Mouse (Mus musculus) hindbrain, embryonic 15.5 days (tissue): ENCODE results near the gene Dctn5. TPM values are rescaled to one million over a fixed set of nuclear protein-coding genes. Genes with fewer than 3 reads are reported as not detected.

Source experiments
- ATAC-seq: fragments of 200-750 bp; cut with Nextera tagmentation; 2 replicates; pipeline ENCODE4 v1.8.0; 2017; ENCODE audit warnings: low read depth, moderate number of reproducible peaks, moderate TSS enrichment; ENCODE audit not compliant: low FRiP score
- H3K27ac ChIP-seq: fragments of 300-500 bp; sonication (generic); replicated peaks from 2 replicates; pipeline ENCODE4 v1.5.1; 2015; ENCODE audit warnings: mild to moderate bottlenecking, inconsistent platforms
- H3K27me3 ChIP-seq: fragments of 300-500 bp; sonication (generic); 2 replicates; pipeline ENCODE4 v1.6.1; 2015; ENCODE audit warnings: control low read depth, inconsistent platforms
- H3K36me3 ChIP-seq: fragments of 300-500 bp; sonication (generic); 2 replicates; pipeline ENCODE4 v1.6.1; 2015; ENCODE audit warnings: control low read depth, inconsistent platforms
- H3K4me1 ChIP-seq: fragments of 300-500 bp; sonication (generic); replicated peaks from 2 replicates; pipeline ENCODE4 v1.6.1; 2015; ENCODE audit warnings: control low read depth, inconsistent platforms
- H3K4me2 ChIP-seq: fragments of 300-500 bp; sonication (generic); 2 replicates; pipeline ENCODE4 v1.6.1; 2015; ENCODE audit warnings: moderate library complexity, mild to moderate bottlenecking, inconsistent platforms
- H3K4me3 ChIP-seq: fragments of 300-500 bp; sonication (generic); 2 replicates; pipeline ENCODE4 v1.5.1; 2015; ENCODE audit warnings: mild to moderate bottlenecking, inconsistent platforms
- H3K9ac ChIP-seq: fragments of 300-500 bp; sonication (generic); 2 replicates; pipeline ENCODE4 v1.6.1; 2015; ENCODE audit warnings: inconsistent platforms
- H3K9me3 ChIP-seq: fragments of 300-500 bp; sonication (generic); 2 replicates; pipeline ENCODE4 v1.6.1; 2016; ENCODE audit warnings: control low read depth, inconsistent platforms
- WGBS: fragments of 180-500 bp; shearing (Covaris S2); methylation state at CpG from one replicate; pipeline ENCODE4 v1.1.7; 2015; 5-methylcytosine and 5-hydroxymethylcytosine counted together
- polyA plus RNA-seq: library from polyadenylated mRNA; unstranded; fragments of >200 nt; fragmentation: Nextera tagmentation; extraction: Ambion mirVana; gene quantifications from 2 replicates; pipeline ENCODE4 v1.2.1, GENCODE M21; 2015

Dctn5 gene
- polyA plus RNA-seq, 1 experiment from 2014 or later: 157 TPM

DNA sequence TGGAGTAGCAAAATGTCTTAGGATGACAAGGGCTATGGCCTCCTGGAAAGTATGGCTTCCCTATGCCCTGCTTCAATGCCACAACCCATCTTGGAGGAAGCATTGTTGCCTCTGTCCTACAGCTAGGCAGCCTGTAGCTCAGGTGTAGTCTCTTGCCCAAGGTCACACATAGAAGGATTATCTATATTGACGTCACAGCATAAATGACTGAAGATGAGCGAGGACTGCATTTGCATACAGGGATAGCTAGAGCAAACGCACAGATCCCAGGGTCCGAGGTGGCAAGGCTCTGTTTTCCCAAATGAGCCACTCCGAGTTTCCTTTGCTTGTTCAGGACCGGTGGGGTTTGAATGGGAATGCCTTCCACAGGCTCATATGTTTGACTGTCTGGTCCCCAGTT is 37.9 kb downstream of the Dctn5 start:
- Histone ChIP-seq H3K4me3 (no peak overlapping the region), H3K4me1 (no peaks in the 10 kb centered on the region), H3K36me3 (peaks cover 8% of the 10 kb centered on the region; the same call in 1 of the 2 replicates), H3K9ac (no peak overlapping the region), H3K27ac (no peak overlapping the region), H3K9me3 (no peaks in the 10 kb centered on the region), H3K4me2 (no peak overlapping the region), H3K27me3 (no peaks in the 10 kb centered on the region)
- 82% methylated on average over 6 of the region's 6 CpGs for WGBS
- ATAC-seq: no peak

GRCm38 (mm10) chr7:122171613-122172012 is 38.8 kb downstream of the Dctn5 start:
- ATAC-seq: no peak
- no peak overlapping the region for H3K9ac ChIP-seq
- no peaks in the 10 kb centered on the region for H3K9me3 ChIP-seq
- no peaks in the 10 kb centered on the region for H3K27me3 ChIP-seq
- H3K36me3 ChIP-seq: peaks cover 8% of the 10 kb centered on the region; the same call in 1 of the 2 replicates
- H3K4me2 ChIP-seq: no peak overlapping the region
- 86% methylated on average over 10 of the region's 10 CpGs for WGBS
- H3K4me1 ChIP-seq: no peaks in the 10 kb centered on the region
- no peak overlapping the region for H3K27ac ChIP-seq
- no peak overlapping the region for H3K4me3 ChIP-seq

- no peak overlapping the region for H3K4me3 ChIP-seq
- no peak overlapping the region for H3K4me2 ChIP-seq
- no peaks in the 10 kb centered on the region for H3K36me3 ChIP-seq
- no peak overlapping the region for H3K9ac ChIP-seq
- ATAC-seq: no peak
- H3K27ac ChIP-seq: no peak overlapping the region
- no peaks in the 10 kb centered on the region; the same call in 1 of the 2 replicates for H3K4me1 ChIP-seq
- 89% methylated on average over 7 of the region's 7 CpGs for WGBS
- H3K27me3 ChIP-seq: no peaks in the 10 kb centered on the region
- H3K9me3 ChIP-seq: no peaks in the 10 kb centered on the region
Observed at GRCm38 (mm10) chr7:122180720-122181119, 47.9 kb downstream of the Dctn5 start.

DNA sequence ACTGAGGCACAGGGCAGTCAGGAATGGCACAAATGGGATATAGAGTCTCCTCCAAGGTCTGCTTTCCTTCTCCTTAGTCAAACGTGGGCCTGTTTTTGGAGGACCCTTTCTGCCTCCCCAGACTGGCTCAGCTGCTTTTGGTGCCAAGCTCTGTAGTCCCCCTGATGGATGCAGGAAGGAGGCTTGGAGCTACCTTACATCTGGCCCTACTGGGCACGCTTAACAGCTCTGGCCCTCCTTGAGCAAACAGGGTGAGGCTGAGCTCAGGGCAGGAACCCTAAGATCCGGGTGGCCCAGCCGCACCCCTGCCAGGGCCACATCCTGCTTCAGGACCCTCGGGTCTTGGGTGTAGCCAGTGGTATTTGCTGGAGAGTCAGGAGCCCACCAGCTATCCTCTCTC is 51.7 kb downstream of the Dctn5 start:
- 78% methylated on average over 5 of the region's 5 CpGs for whole genome bisulfite sequencing
- Histone ChIP-seq H3K4me3 (no peak overlapping the region), H3K4me1 (no peaks in the 10 kb centered on the region; the same call in 1 of the 2 replicates), H3K27me3 (no peaks in the 10 kb centered on the region), H3K9ac (no peak overlapping the region), H3K27ac (no peak overlapping the region), H3K36me3 (no peaks in the 10 kb centered on the region), H3K9me3 (no peaks in the 10 kb centered on the region), H3K4me2 (no peak overlapping the region)
- no peak for ATAC-seq

GRCm38 (mm10) chr7:122186043-122186442 is 53.2 kb downstream of the Dctn5 start, which contains the start of gene Ern2:
Gene Ern2, minus strand, starts transcription at chr7:122186207.
- Histone ChIP-seq H3K4me1 (no peaks in the 10 kb centered on the region; the same call in 1 of the 2 replicates), H3K27ac (no peak within 1 kb of the TSS; the same call in 1 of the 2 replicates), H3K36me3 (no peaks in the 10 kb centered on the region), H3K9ac (no peak within 1 kb of the TSS), H3K4me2 (peak within 1 kb of the TSS; percentile 49), H3K9me3 (no peaks in the 10 kb centered on the region), H3K27me3 (no peaks in the 10 kb centered on the region), H3K4me3 (peak within 1 kb of the TSS; percentile 23)
- 23% methylated on average over 17 of the region's 17 CpGs for WGBS
- ATAC-seq: peak; percentile 38; the same call in 1 of the 2 replicates

DNA sequence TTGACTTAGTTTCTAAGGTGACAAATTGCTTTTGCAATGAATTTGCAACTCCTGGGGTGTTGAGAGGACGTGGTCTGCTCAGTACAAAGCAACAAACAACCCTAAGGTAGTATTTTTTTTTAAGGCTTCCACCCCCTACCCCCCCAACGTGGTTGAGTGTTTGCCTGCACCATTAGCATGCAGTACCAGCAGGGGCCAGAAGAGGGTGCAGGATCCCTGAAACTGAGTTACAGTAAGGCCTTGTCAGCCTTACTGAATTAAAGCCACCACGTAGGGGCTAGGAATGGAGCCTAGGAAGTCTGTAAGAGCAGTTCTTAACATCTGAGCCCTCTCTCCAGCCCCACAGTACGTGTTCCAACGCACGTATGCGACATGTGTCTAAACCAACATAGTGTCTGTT is 56.6 kb downstream of the Dctn5 start:
- WGBS: 26% methylated on average over 7 of the region's 7 CpGs
- ATAC-seq: no peak
- H3K9ac ChIP-seq: no peak overlapping the region
- H3K4me2 ChIP-seq: no peak overlapping the region
- H3K27ac ChIP-seq: no peak overlapping the region
- H3K4me1 ChIP-seq: no peaks in the 10 kb centered on the region; the same call in 1 of the 2 replicates
- no peaks in the 10 kb centered on the region for H3K27me3 ChIP-seq
- H3K36me3 ChIP-seq: no peaks in the 10 kb centered on the region
- H3K4me3 ChIP-seq: no peak overlapping the region
- H3K9me3 ChIP-seq: no peaks in the 10 kb centered on the region

DNA sequence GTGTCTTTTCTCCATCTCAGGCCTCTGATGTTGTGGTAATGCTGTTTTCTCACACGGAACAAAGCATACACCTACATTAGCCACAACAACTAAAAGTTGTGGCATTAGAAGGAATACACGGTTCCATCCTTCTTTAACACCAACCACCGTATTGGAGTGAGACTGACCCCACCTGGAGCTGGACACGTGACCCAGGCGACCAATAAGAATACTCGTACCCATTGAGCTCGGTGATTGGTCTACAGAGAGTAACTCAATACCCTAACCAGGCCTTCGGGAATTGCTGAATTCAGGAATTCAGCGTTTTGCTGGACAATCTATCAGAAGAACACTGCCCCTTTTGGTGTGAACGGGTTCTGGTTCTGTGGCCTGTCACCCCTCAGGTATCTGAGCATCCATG is 58.3 kb downstream of the Dctn5 start:
- no peak overlapping the region for H3K4me2 ChIP-seq
- no peak overlapping the region for H3K4me3 ChIP-seq
- WGBS: 67% methylated on average over 10 of the region's 10 CpGs
- no peaks in the 10 kb centered on the region for H3K36me3 ChIP-seq
- no peaks in the 10 kb centered on the region for H3K9me3 ChIP-seq
- H3K27me3 ChIP-seq: no peaks in the 10 kb centered on the region
- no peak overlapping the region for H3K27ac ChIP-seq
- ATAC-seq: no peak
- H3K9ac ChIP-seq: no peak overlapping the region
- no peaks in the 10 kb centered on the region for H3K4me1 ChIP-seq

GRCm38 (mm10) chr7:122193919-122194318 is 61.1 kb downstream of the Dctn5 start:
- H3K9me3 ChIP-seq: no peaks in the 10 kb centered on the region
- H3K27me3 ChIP-seq: no peaks in the 10 kb centered on the region
- ATAC-seq: no peak
- no peak overlapping the region for H3K9ac ChIP-seq
- H3K4me1 ChIP-seq: no peaks in the 10 kb centered on the region
- H3K4me2 ChIP-seq: no peak overlapping the region
- no peak overlapping the region for H3K4me3 ChIP-seq
- H3K36me3 ChIP-seq: no peaks in the 10 kb centered on the region
- H3K27ac ChIP-seq: no peak overlapping the region

- Histone ChIP-seq H3K9ac (no peak overlapping the region), H3K27ac (no peak overlapping the region), H3K9me3 (no peaks in the 10 kb centered on the region), H3K4me3 (no peak overlapping the region), H3K36me3 (no peaks in the 10 kb centered on the region), H3K4me1 (no peaks in the 10 kb centered on the region), H3K27me3 (no peaks in the 10 kb centered on the region), H3K4me2 (no peak overlapping the region)
- ATAC-seq: no peak
- 84% methylated on average over 9 of the region's 9 CpGs for WGBS
Observed at GRCm38 (mm10) chr7:122196771-122197170, 63.9 kb downstream of the Dctn5 start.

DNA sequence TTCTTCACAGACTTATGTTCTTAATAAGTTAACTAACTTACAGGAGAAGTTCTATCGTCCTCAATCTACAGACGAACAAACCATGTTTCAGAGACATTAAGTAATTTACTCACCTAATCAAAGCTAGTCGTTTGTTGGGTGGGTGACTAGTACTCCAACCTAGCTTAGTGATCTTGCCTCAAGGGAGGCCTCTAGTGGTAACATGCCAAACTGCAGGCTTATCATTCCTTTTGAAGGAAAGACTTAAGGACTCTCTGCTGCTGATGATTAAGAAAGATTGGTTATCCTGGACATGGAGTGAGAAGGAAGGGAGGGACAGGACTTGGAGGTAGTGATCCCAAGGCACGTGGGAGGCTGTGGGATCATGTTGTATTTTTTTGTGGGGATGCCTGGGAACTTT is 64.5 kb downstream of the Dctn5 start:
- Histone ChIP-seq H3K9me3 (no peaks in the 10 kb centered on the region), H3K27me3 (no peaks in the 10 kb centered on the region), H3K27ac (no peak overlapping the region), H3K36me3 (no peaks in the 10 kb centered on the region), H3K4me3 (no peak overlapping the region), H3K4me1 (no peaks in the 10 kb centered on the region), H3K9ac (no peak overlapping the region), H3K4me2 (no peak overlapping the region)
- 34% methylated on average over 4 of the region's 4 CpGs for WGBS
- ATAC-seq: no peak

Other genes with a start within 250 kb of the Dctn5 start
- 26.8 and 29.8 TPM in 2 replicates for gene Cog7, start 151.3 kb upstream of the Dctn5 start, polyA plus RNA-seq
- 51.8 and 51.9 TPM in 2 replicates for gene Gga2, start 111.8 kb upstream of the Dctn5 start, polyA plus RNA-seq
- 81.6 and 82.7 TPM in 2 replicates for gene Ubfd1, start 65.9 kb upstream of the Dctn5 start, polyA plus RNA-seq
- 9.8 and 10.7 TPM in 2 replicates for gene Ears2, start 65.8 kb upstream of the Dctn5 start, polyA plus RNA-seq
- gene Ndufab1, start 31.2 kb upstream of the Dctn5 start, polyA plus RNA-seq: 668 and 708 TPM in 2 replicates
- 5.4 and 6.1 TPM in 2 replicates for gene Palb2, start 56 bp upstream of the Dctn5 start, polyA plus RNA-seq
- gene Plk1, start 26.4 kb downstream of the Dctn5 start, polyA plus RNA-seq: 21.8 and 28.9 TPM in 2 replicates
- gene Ern2, start 53.2 kb downstream of the Dctn5 start, polyA plus RNA-seq: 1.1 and 1.3 TPM in 2 replicates
- gene Chp2, start 86.5 kb downstream of the Dctn5 start, polyA plus RNA-seq: 1.2 and 1.3 TPM in 2 replicates
- gene Prkcb, start 155.7 kb downstream of the Dctn5 start, polyA plus RNA-seq: 117 and 119 TPM in 2 replicates